Mouse (Mus musculus): Measurements from ENCODE around the gene Gm20388.

The Gm20388 gene

GRCm38 (mm10) chr8:122035543-122035942 lies 2124.9 kb downstream of the Gm20388 start:
- no peak for DNase-seq

- DNase-seq, result no peak
These were observed 2125.7 kb downstream of the Gm20388 start for GRCm38 (mm10) chr8:122036325-122036724.

- no peak for DNase-seq
These were observed 2126.6 kb downstream of the Gm20388 start for GRCm38 (mm10) chr8:122037279-122037678.

- no peak for DNase-seq
These were observed 2127.4 kb downstream of the Gm20388 start for GRCm38 (mm10) chr8:122038076-122038475.

- no peak for DNase-seq
These were observed 2128.8 kb downstream of the Gm20388 start for GRCm38 (mm10) chr8:122039452-122039851.

- DNase-seq, result no peak
These were observed 2136.7 kb downstream of the Gm20388 start for GRCm38 (mm10) chr8:122047206-122047870.

- no peak for DNase-seq
These were observed 2138.6 kb downstream of the Gm20388 start for GRCm38 (mm10) chr8:122049266-122049665.

- no peak for DNase-seq
These were observed 2139.3 kb downstream of the Gm20388 start for GRCm38 (mm10) chr8:122049923-122050322.

- DNase-seq, result no peak
These were observed 2140.0 kb downstream of the Gm20388 start for GRCm38 (mm10) chr8:122050620-122051019.

GRCm38 (mm10) chr8:122055321-122055720 lies 2144.7 kb downstream of the Gm20388 start:
- DNase-seq, result no peak

- DNase-seq, result no peak
These were observed 2145.5 kb downstream of the Gm20388 start for GRCm38 (mm10) chr8:122056113-122056512.

GRCm38 (mm10) chr8:122056882-122057281 lies 2146.2 kb downstream of the Gm20388 start:
- no peak for DNase-seq

- no peak for DNase-seq
These were observed 2147.9 kb downstream of the Gm20388 start for GRCm38 (mm10) chr8:122058510-122058909.

GRCm38 (mm10) chr8:122058951-122059350 lies 2148.3 kb downstream of the Gm20388 start:
- DNase-seq, result no peak

GRCm38 (mm10) chr8:122062508-122063223 lies 2152.0 kb downstream of the Gm20388 start:
- DNase-seq, result no peak

GRCm38 (mm10) chr8:122064353-122064752 lies 2153.7 kb downstream of the Gm20388 start:
- no peak for DNase-seq

- no peak for DNase-seq
These were observed 2157.3 kb downstream of the Gm20388 start for GRCm38 (mm10) chr8:122067783-122068505.

GRCm38 (mm10) chr8:122068609-122069008 lies 2158.0 kb downstream of the Gm20388 start:
- no peak for DNase-seq

- no peak for DNase-seq
These were observed 2158.6 kb downstream of the Gm20388 start for GRCm38 (mm10) chr8:122069281-122069680.

- no peak for DNase-seq
These were observed 2160.6 kb downstream of the Gm20388 start for GRCm38 (mm10) chr8:122071193-122071592.

GRCm38 (mm10) chr8:122073964-122074363 lies 2163.3 kb downstream of the Gm20388 start:
- no peak for DNase-seq

GRCm38 (mm10) chr8:122074442-122074841 lies 2163.8 kb downstream of the Gm20388 start:
- no peak for DNase-seq

- no peak for DNase-seq
These were observed 2164.3 kb downstream of the Gm20388 start for GRCm38 (mm10) chr8:122074977-122075376.
